Mouse (Mus musculus): ENCODE results near the gene Nlgn1.

DNA sequence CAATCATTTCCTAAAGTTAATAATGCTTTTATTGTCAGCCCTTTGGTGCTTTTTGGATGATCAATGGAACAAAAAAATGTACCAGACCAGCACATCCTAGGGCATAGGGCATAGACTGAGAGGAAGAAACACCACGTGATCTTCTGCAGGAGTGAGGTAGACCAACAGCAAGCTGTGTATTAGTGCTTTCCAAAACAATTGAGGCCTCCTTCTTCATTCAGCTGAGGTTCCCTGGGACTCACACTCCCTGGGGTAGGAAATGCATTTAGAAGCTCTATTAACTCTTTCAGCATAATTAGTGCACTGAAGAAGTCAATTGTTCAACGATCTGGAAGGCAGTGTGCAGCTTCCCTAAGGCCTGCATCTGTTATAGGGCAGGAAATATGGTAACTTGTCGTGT lies 226.7 kb downstream of the Nlgn1 start:
- TF ChIP-seq CTCF (IDR thresholded peaks at IDR 0.05; ENCODE audit: insufficient read depth, low read length) (no peak), POLR2A (IDR thresholded peaks at IDR 0.05; ENCODE audit: borderline replicate concordance, extremely low read depth, low read depth, low read length) (no peak)
